Mouse (Mus musculus) MEL (cell line): ENCODE data around the gene Smagp. TPM values are rescaled to one million over a fixed set of nuclear protein-coding genes. Genes with fewer than 3 reads are reported as not detected.

ENCODE experiments used
- DNase-seq: peaks from one replicate; pipeline ENCODE4 v3.0.0; 2011; ENCODE audit warnings: low read depth, low spot score
- H3K27ac ChIP-seq: 2 replicates; pipeline ENCODE4 v1.5.1; 2012; ENCODE audit warnings: low read depth, mild to moderate bottlenecking, control low read depth, low read length, moderate library complexity; ENCODE audit not compliant: control insufficient read depth
- H3K27me3 ChIP-seq, 2 experiments: fragments of 150-350 bp in 1 of 2; sonication (generic) in 1 of 2; 2 replicates each; pipeline ENCODE4 v1.6.1; 2012; ENCODE audit warnings: low read length in 2 of 2, mild to moderate bottlenecking in 2 of 2, improper control_type of control experiment in 1 of 2, moderate library complexity in 1 of 2; ENCODE audit not compliant: insufficient read depth in 2 of 2, control insufficient read depth in 1 of 2
- H3K36me3 ChIP-seq, 2 experiments: 2 replicates each; pipeline ENCODE4 v1.6.1; 2012 to 2014; ENCODE audit warnings: low read length in 2 of 2, improper control_type of control experiment in 1 of 2, inconsistent platforms in 1 of 2, mild to moderate bottlenecking in 1 of 2; ENCODE audit not compliant: insufficient read depth in 2 of 2, control insufficient read depth in 1 of 2
- H3K4me1 ChIP-seq, 2 experiments: fragments of 150-350 bp in 1 of 2; sonication (generic) in 1 of 2; 2 replicates each; pipeline ENCODE4 v1.6.1; 2012; ENCODE audit warnings: low read length in 2 of 2, improper control_type of control experiment in 1 of 2, mild to moderate bottlenecking in 1 of 2; ENCODE audit not compliant: insufficient read depth in 2 of 2, control insufficient read depth in 1 of 2
- H3K4me3 ChIP-seq, 2 experiments: fragments of 150-350 bp in 1 of 2; sonication (generic) in 1 of 2; 2 replicates each; pipeline ENCODE4 v1.5.1; 2012; ENCODE audit warnings: low read depth in 2 of 2, low read length in 2 of 2, mild to moderate bottlenecking in 2 of 2, moderate library complexity in 2 of 2, control low read depth in 1 of 2, improper control_type of control experiment in 1 of 2; ENCODE audit not compliant: control insufficient read depth in 1 of 2, insufficient read depth in 1 of 2
- H3K79me2 ChIP-seq: 2 replicates; pipeline ENCODE4 v1.6.1; 2012; ENCODE audit warnings: mild to moderate bottlenecking, low read length, moderate library complexity; ENCODE audit not compliant: control insufficient read depth, poor library complexity, insufficient read depth
- H3K9ac ChIP-seq: 2 replicates; pipeline ENCODE4 v1.6.1; 2012; ENCODE audit warnings: low read depth, mild to moderate bottlenecking, control low read depth, low read length, moderate library complexity; ENCODE audit not compliant: control insufficient read depth, poor library complexity, severe bottlenecking
- H3K9me3 ChIP-seq: fragments of 150-350 bp; sonication (generic); replicated peaks from 2 replicates; pipeline ENCODE4 v1.6.1; 2012; ENCODE audit warnings: mild to moderate bottlenecking, low read length, improper control_type of control experiment, moderate library complexity; ENCODE audit not compliant: insufficient read depth
- CHD2 ChIP-seq: IDR thresholded peaks from 2 replicates; pipeline ENCODE4 v1.6.1; 2011; ENCODE audit warnings: low read length, improper control_type of control experiment
- E2F4 ChIP-seq: IDR thresholded peaks from 2 replicates; pipeline ENCODE4 v1.6.1; 2011; ENCODE audit warnings: low read depth, low read length, improper control_type of control experiment, borderline replicate concordance
- ETS1 ChIP-seq: IDR thresholded peaks from 2 replicates; pipeline ENCODE4 v1.6.1; 2012; ENCODE audit warnings: low read depth, mild to moderate bottlenecking, inconsistent platforms, low read length, improper control_type of control experiment, moderate library complexity
- GABPA ChIP-seq: IDR thresholded peaks from 2 replicates; pipeline ENCODE4 v1.6.1; 2012; ENCODE audit warnings: low read depth, mild to moderate bottlenecking, inconsistent platforms, low read length, improper control_type of control experiment, moderate library complexity
- GATA1 ChIP-seq: IDR thresholded peaks from 2 replicates; pipeline ENCODE4 v1.6.1; 2011; ENCODE audit warnings: low read depth, low read length, improper control_type of control experiment
- HCFC1 ChIP-seq: IDR thresholded peaks from 2 replicates; pipeline ENCODE4 v1.6.1; 2012; ENCODE audit warnings: low read depth, mild to moderate bottlenecking, inconsistent platforms, low read length, improper control_type of control experiment, moderate library complexity
- JUND ChIP-seq: IDR thresholded peaks from 2 replicates; pipeline ENCODE4 v1.6.1; 2011; ENCODE audit warnings: low read depth, mild to moderate bottlenecking, improper control_type of control experiment, low read length
- KAT2A ChIP-seq: conservative IDR thresholded peaks from 2 replicates; pipeline ENCODE4 v1.6.1; 2012; ENCODE audit warnings: low read depth, low read length, improper control_type of control experiment, inconsistent platforms
- MAX ChIP-seq: IDR thresholded peaks from 2 replicates; pipeline ENCODE4 v1.6.1; 2011; ENCODE audit warnings: low read length, improper control_type of control experiment
- MAZ ChIP-seq: IDR thresholded peaks from 2 replicates; pipeline ENCODE4 v1.6.1; 2012; ENCODE audit warnings: low read depth, mild to moderate bottlenecking, inconsistent platforms, low read length, improper control_type of control experiment
- MEF2A ChIP-seq: IDR thresholded peaks from 2 replicates; pipeline ENCODE4 v1.6.1; 2014; ENCODE audit warnings: low read depth, mild to moderate bottlenecking, inconsistent platforms, low read length, improper control_type of control experiment; ENCODE audit not compliant: poor library complexity, insufficient replicate concordance, severe bottlenecking; ENCODE audit errors: extremely low read depth
- MYB ChIP-seq: IDR thresholded peaks from 2 replicates; pipeline ENCODE4 v1.6.1; 2011; ENCODE audit warnings: mild to moderate bottlenecking, low read depth, low read length, improper control_type of control experiment
- MYC ChIP-seq: IDR thresholded peaks from 2 replicates; pipeline ENCODE4 v1.6.1; 2011; ENCODE audit warnings: low read depth, mild to moderate bottlenecking, low read length, improper control_type of control experiment, moderate library complexity
- NELFE ChIP-seq: IDR thresholded peaks from 2 replicates; pipeline ENCODE4 v1.6.1; 2011; ENCODE audit warnings: low read depth, low read length, improper control_type of control experiment
- NRF1 ChIP-seq: IDR thresholded peaks from 2 replicates; pipeline ENCODE4 v1.6.1; 2014; ENCODE audit warnings: low read depth, mild to moderate bottlenecking, inconsistent platforms, low read length, improper control_type of control experiment, moderate library complexity; ENCODE audit not compliant: poor library complexity, insufficient read depth, severe bottlenecking
- POLR2A ChIP-seq, 2 experiments: IDR thresholded peaks; 2 replicates each; pipeline ENCODE4 v1.6.1; 2011 to 2012; ENCODE audit warnings: low read length in 2 of 2, mild to moderate bottlenecking in 2 of 2, control low read depth in 1 of 2, improper control_type of control experiment in 1 of 2, low read depth in 1 of 2, moderate library complexity in 1 of 2; ENCODE audit not compliant: control insufficient read depth in 1 of 2, insufficient read depth in 1 of 2, poor library complexity in 1 of 2
- POLR2AphosphoS2 ChIP-seq: IDR thresholded peaks from 2 replicates; pipeline ENCODE4 v1.6.1; 2011; ENCODE audit warnings: low read length, improper control_type of control experiment
- RAD21 ChIP-seq: IDR thresholded peaks from 2 replicates; pipeline ENCODE4 v1.6.1; 2011; ENCODE audit warnings: mild to moderate bottlenecking, low read depth, low read length, improper control_type of control experiment
- RCOR1 ChIP-seq: IDR thresholded peaks from 2 replicates; pipeline ENCODE4 v1.6.1; 2012; ENCODE audit warnings: low read depth, mild to moderate bottlenecking, inconsistent platforms, low read length, improper control_type of control experiment
- SMC3 ChIP-seq: IDR thresholded peaks from 2 replicates; pipeline ENCODE4 v1.6.1; 2011; ENCODE audit warnings: low read depth, low read length, improper control_type of control experiment
- TAL1 ChIP-seq: IDR thresholded peaks from 2 replicates; pipeline ENCODE4 v1.6.1; 2012; ENCODE audit warnings: mild to moderate bottlenecking, inconsistent platforms, low read length, moderate library complexity, mixed read lengths
- TCF12 ChIP-seq: IDR thresholded peaks from 2 replicates; pipeline ENCODE4 v1.6.1; 2014; ENCODE audit warnings: low read depth, mild to moderate bottlenecking, inconsistent platforms, low read length, improper control_type of control experiment, moderate library complexity
- UBTF ChIP-seq: IDR thresholded peaks from 2 replicates; pipeline ENCODE4 v1.6.1; 2012; ENCODE audit warnings: low read depth, mild to moderate bottlenecking, inconsistent platforms, low read length, improper control_type of control experiment, moderate library complexity, borderline replicate concordance; ENCODE audit not compliant: insufficient read depth
- USF2 ChIP-seq, 2 experiments: IDR thresholded peaks; 2 replicates each; pipeline ENCODE4 v1.6.1; 2011 to 2012; ENCODE audit warnings: improper control_type of control experiment in 2 of 2, low read length in 2 of 2, borderline replicate concordance in 1 of 2, inconsistent platforms in 1 of 2, low read depth in 1 of 2, mild to moderate bottlenecking in 1 of 2; ENCODE audit not compliant: insufficient read depth in 1 of 2
- ZC3H11A ChIP-seq: IDR thresholded peaks from 2 replicates; pipeline ENCODE4 v1.6.1; 2012; ENCODE audit warnings: low read depth, mild to moderate bottlenecking, inconsistent platforms, low read length, improper control_type of control experiment
- ZKSCAN1 ChIP-seq: IDR thresholded peaks from 2 replicates; pipeline ENCODE4 v1.6.1; 2012; ENCODE audit warnings: low read depth, mild to moderate bottlenecking, inconsistent platforms, low read length, improper control_type of control experiment, moderate library complexity
- ZMIZ1 ChIP-seq: IDR thresholded peaks from 2 replicates; pipeline ENCODE4 v1.6.1; 2012; ENCODE audit warnings: low read depth, mild to moderate bottlenecking, inconsistent platforms, low read length, improper control_type of control experiment, moderate library complexity
- ZNF384 ChIP-seq: IDR thresholded peaks from 2 replicates; pipeline ENCODE4 v1.6.1; 2012; ENCODE audit warnings: low read depth, mild to moderate bottlenecking, inconsistent platforms, low read length, improper control_type of control experiment
- polyA plus RNA-seq, 2 experiments: library from polyadenylated mRNA; stranded (reverse) in 1 of 2; unstranded in 1 of 2; fragments of >175 nt in 1 of 2; fragments of >200 nt in 1 of 2; gene quantifications; 2 replicates each; pipeline versions ENCODE4 v1.2.1 to v1.2.4; 2012; ENCODE audit warnings: low replicate concordance in 2 of 2, low read depth in 1 of 2; ENCODE audit not compliant: insufficient read length in 2 of 2, insufficient read depth in 1 of 2, missing spikeins in 1 of 2
- total RNA-seq: library from RNA; depleted of rRNA; stranded (reverse); fragments of 300-350 nt; gene quantifications from 2 replicates; pipeline ENCODE4 v1.2.3, GENCODE M21; 2012

Gene Smagp
- total and polyA plus RNA-seq, 3 experiments = 2.6 to 22.6 TPM; not detected in 1

- H3K27ac ChIP-seq = no peak overlapping the region
Measured at GRCm38 (mm10) chr15:100628797-100629196, 7.9 kb downstream of the Smagp start.

DNA sequence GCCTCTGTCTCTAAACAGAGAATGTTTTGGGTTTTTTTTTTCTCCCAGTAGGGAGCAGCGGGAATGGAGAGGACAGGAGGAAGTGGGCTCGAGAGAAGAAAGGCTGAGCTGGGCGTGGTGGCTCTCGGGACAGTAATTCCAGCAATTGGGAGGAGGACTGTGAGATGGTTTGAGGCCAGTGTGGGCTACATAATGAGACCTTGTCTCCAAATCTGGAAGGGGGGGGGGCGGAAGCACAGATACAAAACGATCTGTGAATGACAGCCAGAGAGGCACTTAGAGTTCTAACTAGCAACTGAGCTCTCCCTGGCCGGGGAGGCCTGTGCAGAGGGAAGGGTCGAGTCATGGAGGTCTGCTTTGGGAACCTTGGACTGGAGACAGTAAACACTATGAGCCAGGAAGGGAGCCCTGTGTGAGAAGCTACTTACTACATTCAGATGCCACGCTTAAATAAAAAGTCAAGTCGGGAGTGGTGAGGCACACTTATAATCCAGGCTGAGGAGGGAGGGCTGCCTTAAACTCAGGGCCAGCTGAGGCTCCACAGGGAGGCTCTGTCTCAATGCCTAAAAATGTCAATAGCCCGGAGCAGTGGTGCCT, 8.9 kb downstream of the Smagp start:
- no peak overlapping the region for H3K4me3 ChIP-seq
- H3K9ac ChIP-seq = no peak overlapping the region
- peaks cover 2 to 17% of the 10 kb centered on the region in 2 experiments for H3K4me1 ChIP-seq
- no peaks in the 10 kb centered on the region for H3K9me3 ChIP-seq
- H3K36me3 ChIP-seq = peaks cover 0 to 11% of the 10 kb centered on the region in 2 experiments; a peak in 2 of 4 replicates
- no peak overlapping the region for H3K27ac ChIP-seq
- no peaks in the 10 kb centered on the region for H3K27me3 ChIP-seq
- no peak for DNase-seq
- no peaks in the 10 kb centered on the region for H3K79me2 ChIP-seq
- TF ChIP-seq HCFC1 (no peak), ZNF384 (no peak), MAZ (no peak), GABPA (no peak), TAL1 (no peak), CHD2 (no peak), NRF1 (no peak), MYB (no peak), NELFE (no peak), USF2 (IDR thresholded peaks at IDR 0.05; ENCODE audit: borderline replicate concordance in 1 of 2, insufficient read depth in 1 of 2, low read depth in 1 of 2, low read length in 2 of 2) (no peak), GATA1 (no peak), ZKSCAN1 (no peak), ZMIZ1 (no peak), JUND (no peak), MEF2A (no peak), SMC3 (no peak), MAX (no peak), E2F4 (no peak), UBTF (no peak)
- TF ChIP-seq, all 39 proteins: peak for 0

More at GRCm38 (mm10) chr15:100628797-100629196, 7.9 kb downstream of the Smagp start:
- DNase-seq = no peak
- Histone ChIP-seq H3K36me3 (peaks cover 0 to 11% of the 10 kb centered on the region in 2 experiments; a peak in 2 of 4 replicates), H3K4me3 (no peak overlapping the region), H3K4me1 (peaks cover 2 to 17% of the 10 kb centered on the region in 2 experiments), H3K27me3 (no peaks in the 10 kb centered on the region), H3K9me3 (no peaks in the 10 kb centered on the region), H3K79me2 (no peaks in the 10 kb centered on the region), H3K9ac (no peak overlapping the region)
- TF ChIP-seq USF2 (IDR thresholded peaks at IDR 0.05; ENCODE audit: borderline replicate concordance in 1 of 2, insufficient read depth in 1 of 2, low read depth in 1 of 2, low read length in 2 of 2) (no peak), ZNF384 (no peak), KAT2A (no peak), NELFE (no peak), ZC3H11A (no peak), NRF1 (no peak), ETS1 (no peak), MEF2A (no peak), CHD2 (no peak), UBTF (no peak), MYC (no peak), POLR2A (IDR thresholded peaks at IDR 0.05; ENCODE audit: control insufficient read depth in 1 of 2, insufficient read depth in 1 of 2, low read depth in 1 of 2, low read length in 2 of 2, poor library complexity in 1 of 2) (no peak), TCF12 (no peak), ZKSCAN1 (no peak), RCOR1 (no peak), POLR2AphosphoS2 (no peak), RAD21 (no peak)
